Mouse (Mus musculus): Measurements from ENCODE around the gene Ppp2r5c. TPM values are rescaled to one million over a fixed set of nuclear protein-coding genes. Genes with fewer than 3 reads are reported as not detected.

Ppp2r5c gene
- 100 to 1,000 TPM; 102 to 103 TPM for total RNA-seq (2021)
- long read RNA-seq, experiment 1, full-length matches to known transcripts = 20 of 40 reads
- long read RNA-seq, experiment 1, partial matches to known transcripts = 4 of 40 reads
- long read RNA-seq, experiment 1, other reads (novel, unspliced or antisense) = 16 of 40 reads
- long read RNA-seq, experiment 2, full-length matches to known transcripts = 22 of 41 reads
- long read RNA-seq, experiment 2, partial matches to known transcripts = 6 of 41 reads
- long read RNA-seq, experiment 2, other reads (novel, unspliced or antisense) = 13 of 41 reads

GRCm38 (mm10) chr12:110446290-110447170 lies at the start of gene Ppp2r5c:
Gene Ppp2r5c (plus strand): TSS chr12:110447120.
- intact Hi-C loops (cut with DNase I) = loop anchor here (5.0 kb wide), 1 partner anchor 396 kb away; the partner anchor contains the start of gene Mok
- DNase-seq = peak; percentile 96 to 97

DNA sequence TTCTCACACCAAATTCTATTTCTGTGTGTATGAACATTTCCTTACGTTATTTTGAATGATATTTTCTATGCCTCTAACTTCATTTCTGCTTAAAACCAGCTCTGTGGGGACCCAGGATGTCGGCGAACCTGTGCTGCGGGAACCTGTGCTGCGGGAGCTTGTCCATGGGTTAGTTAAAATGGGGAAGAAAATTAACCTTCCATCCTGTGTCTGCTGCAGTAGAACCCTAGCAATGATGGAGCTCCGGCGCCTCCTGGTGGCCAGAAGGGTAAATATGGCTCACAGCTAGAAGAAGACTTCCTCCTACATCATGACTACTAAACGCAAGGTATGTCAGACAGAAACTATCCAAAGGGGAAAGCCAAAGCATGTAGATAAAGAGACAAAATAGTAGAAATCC lies 48.6 kb upstream of the Ppp2r5c start:
- intact Hi-C loops (cut with DNase I) = loop anchor here (5.0 kb wide), 1 partner anchor 1496 kb away; no protein-coding TSS in a partner anchor
- DNase-seq = peak; percentile 67 to 77

- intact Hi-C loops (cut with DNase I) = loop anchor here (5.0 kb wide), 1 partner anchor 1497 kb away; no protein-coding TSS in a partner anchor
- DNase-seq = no peak
These were observed 47.8 kb upstream of the Ppp2r5c start for GRCm38 (mm10) chr12:110399161-110399560.

GRCm38 (mm10) chr12:110400936-110401335 lies 46.0 kb upstream of the Ppp2r5c start:
- intact Hi-C loops (cut with DNase I) = no loop called here

GRCm38 (mm10) chr12:110401871-110402270 lies 45.0 kb upstream of the Ppp2r5c start:
- DNase-seq = no peak
- intact Hi-C loops (cut with DNase I) = no loop called here

More at GRCm38 (mm10) chr12:110400936-110401335, 46.0 kb upstream of the Ppp2r5c start:
- DNase-seq = no peak

GRCm38 (mm10) chr12:110416244-110416643 lies 30.7 kb upstream of the Ppp2r5c start:
- DNase-seq = peak; percentile 10 to 37
- intact Hi-C loops (cut with DNase I) = loop anchor here (5.0 kb wide), 1 partner anchor 426 kb away; the partner anchor contains the start of gene Mok

GRCm38 (mm10) chr12:110417023-110417986 lies 29.6 kb upstream of the Ppp2r5c start:
- intact Hi-C loops (cut with DNase I) = loop anchor here (5.0 kb wide), 1 partner anchor 425 kb away; the partner anchor contains the start of gene Mok
- DNase-seq = peak; percentile 12 to 18

DNA sequence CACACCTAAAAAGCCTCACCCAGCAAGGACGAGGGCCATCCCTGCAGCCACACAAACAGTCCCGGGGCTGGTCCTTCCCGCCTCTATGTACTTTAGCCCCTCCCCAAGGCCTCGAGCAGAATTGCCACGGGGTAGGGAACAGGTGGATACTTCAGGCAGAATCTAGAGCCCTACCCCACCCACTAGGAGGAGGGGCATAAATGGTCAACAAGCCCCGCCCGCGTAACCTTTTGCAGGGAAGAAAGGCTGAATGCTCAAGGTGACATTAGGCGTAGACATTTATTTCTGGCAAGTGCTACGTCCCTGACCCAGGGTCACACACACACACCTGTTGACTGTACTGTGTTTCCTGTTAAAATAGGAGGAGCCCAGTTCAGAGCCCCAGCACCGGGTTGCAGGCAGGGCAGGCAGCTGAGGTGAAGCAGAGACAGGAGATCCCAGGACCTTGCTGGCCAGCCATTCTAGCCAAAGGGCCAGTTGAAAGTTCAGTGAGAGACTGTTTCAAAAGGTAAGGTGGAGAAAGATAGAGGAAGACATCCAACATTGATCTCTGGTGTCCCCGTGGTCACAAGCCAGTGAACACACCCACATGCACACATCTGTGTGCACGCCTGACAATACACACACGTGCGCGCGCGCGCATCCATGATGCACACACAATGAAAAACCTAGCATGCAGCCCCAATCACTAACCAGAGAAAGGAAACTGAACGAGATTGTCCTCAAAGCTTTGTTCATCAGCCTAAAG lies 28.8 kb upstream of the Ppp2r5c start:
- DNase-seq = peak in 1 of 2 experiments; percentile 20
- intact Hi-C loops (cut with DNase I) = loop anchor here (5.0 kb wide), 1 partner anchor 424 kb away; the partner anchor contains the start of gene Mok

- DNase-seq = peak; percentile 34 to 69
- intact Hi-C loops (cut with DNase I) = loop anchor here (5.0 kb wide), 1 partner anchor 423 kb away; the partner anchor contains the start of gene Mok
These were observed 28.1 kb upstream of the Ppp2r5c start for GRCm38 (mm10) chr12:110418735-110419350.

DNA sequence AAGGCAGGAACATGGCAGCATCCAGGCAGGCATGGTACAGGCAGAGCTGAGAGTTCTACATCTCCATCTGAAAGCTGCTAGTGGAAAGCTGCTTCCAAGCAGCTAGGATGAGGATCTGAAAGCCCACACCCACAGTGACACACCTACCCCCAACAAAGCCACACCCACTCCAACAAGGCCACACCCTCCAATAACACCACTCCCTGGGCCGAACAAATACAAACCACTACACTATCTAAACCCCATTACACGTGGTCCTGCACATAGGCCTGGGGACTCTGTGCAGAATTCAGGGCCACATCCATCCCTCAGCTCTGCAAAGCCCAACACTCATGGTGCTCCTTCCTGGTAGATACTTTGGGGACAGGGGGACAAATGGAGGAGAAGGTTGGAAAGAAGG lies 27.0 kb upstream of the Ppp2r5c start:
- intact Hi-C loops (cut with DNase I) = loop anchor here (2.0 to 5.0 kb wide), 2 partner anchors 283 to 422 kb away; partner anchors contain the start of genes Hsp90aa1 and Mok
- DNase-seq = no peak

GRCm38 (mm10) chr12:110421361-110421760 lies 25.6 kb upstream of the Ppp2r5c start:
- intact Hi-C loops (cut with DNase I) = loop anchor here (2.0 kb wide), 1 partner anchor 281 kb away; the partner anchor contains the start of gene Hsp90aa1
- no peak for DNase-seq

DNA sequence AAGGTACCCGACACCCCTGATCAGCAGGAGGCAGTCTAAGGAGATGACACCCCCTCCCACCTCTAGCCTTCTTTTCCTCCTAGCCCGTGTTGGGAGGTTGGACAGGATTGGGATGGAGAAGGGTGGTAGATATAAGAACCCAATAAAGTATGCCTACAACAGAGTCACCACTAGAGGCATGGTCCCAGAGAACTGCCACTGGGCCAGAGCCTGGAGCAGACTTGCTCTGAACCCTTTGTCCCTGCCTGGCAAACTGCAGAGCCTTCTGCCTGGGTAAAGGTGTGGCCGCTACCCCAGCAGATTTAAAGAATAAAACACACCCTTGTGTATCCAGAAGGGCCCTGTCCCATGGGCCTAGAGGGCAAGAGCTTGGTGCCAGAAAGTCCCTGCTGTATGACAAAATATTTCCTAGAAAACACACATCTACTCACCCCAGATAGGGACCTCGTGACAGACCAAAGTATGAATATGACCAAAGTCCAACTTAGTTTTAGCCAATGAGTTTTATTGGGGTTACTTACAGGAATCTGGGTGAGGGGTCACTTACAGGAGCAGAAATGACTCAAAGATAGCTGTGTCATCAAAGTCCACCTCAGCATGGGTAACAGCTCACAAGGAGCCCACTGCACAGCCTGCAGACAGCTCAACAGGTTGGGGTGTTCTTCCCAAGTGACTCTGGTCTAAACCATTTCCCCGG lies 22.8 kb upstream of the Ppp2r5c start:
- intact Hi-C loops (cut with DNase I) = no loop called here
- no peak for DNase-seq

GRCm38 (mm10) chr12:110426417-110427010 lies 20.4 kb upstream of the Ppp2r5c start:
- intact Hi-C loops (cut with DNase I) = no loop called here
- DNase-seq = no peak

- intact Hi-C loops (cut with DNase I) = no loop called here
- DNase-seq = no peak
These were observed 17.5 kb upstream of the Ppp2r5c start for GRCm38 (mm10) chr12:110429340-110429973.

DNA sequence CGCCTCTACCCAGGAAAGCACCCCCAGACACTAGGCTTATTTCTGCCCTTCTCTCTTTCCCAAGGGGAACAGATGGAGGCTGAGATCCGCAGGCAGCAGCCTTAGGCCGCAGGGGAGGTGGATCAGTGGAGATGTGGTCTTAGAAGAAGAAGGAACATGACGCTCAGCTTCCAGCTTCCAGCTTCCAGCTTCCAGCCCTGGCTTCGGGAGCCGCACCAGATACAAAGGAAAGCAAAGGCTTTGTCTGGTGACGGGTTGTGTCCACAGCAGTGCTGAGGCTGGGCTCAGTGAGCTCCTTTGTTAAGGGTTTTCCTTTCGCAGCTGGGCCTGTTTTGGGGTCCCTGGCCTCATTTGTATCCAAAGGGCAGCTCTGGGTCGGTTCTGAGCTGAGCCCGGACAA lies 16.9 kb upstream of the Ppp2r5c start:
- no peak for DNase-seq
- intact Hi-C loops (cut with DNase I) = no loop called here

- peak; percentile 62 to 68 for DNase-seq
- intact Hi-C loops (cut with DNase I) = no loop called here
These were observed 15.1 kb upstream of the Ppp2r5c start for GRCm38 (mm10) chr12:110431805-110432204.
